Mouse (Mus musculus): ENCODE data around the gene H2-DMa. TPM values are rescaled to one million over a fixed set of nuclear protein-coding genes. Genes with fewer than 3 reads are reported as not detected.

H2-DMa gene
- polyA plus RNA-seq, 1 experiment: 74.6 TPM

DNA sequence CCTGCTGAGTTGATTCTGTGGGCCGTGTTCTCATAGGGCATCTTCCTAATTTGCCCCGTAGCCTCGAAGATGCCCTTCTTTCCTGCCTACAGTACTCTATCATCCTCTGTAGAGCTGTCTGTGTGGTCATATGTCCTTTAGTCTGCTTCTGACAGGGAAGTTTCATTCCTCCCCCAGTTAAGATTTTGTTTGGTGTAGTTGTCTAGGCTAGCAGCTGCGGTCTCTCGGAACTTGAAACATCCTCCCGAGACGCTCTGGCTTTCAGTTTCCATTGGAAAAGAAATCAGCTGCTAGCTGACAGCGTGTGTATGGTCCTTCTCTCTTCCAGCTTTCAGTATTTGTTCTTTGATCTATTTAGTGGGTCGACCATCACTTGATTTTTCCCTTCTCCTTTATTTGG lies 14.5 kb upstream of the H2-DMa start:
- no peak for DNase-seq (ENCODE audit: low read depth)

GRCm38 (mm10) chr17:34106555-34106954 lies 12.8 kb upstream of the H2-DMa start:
- no peak for DNase-seq (ENCODE audit: low read depth)

- DNase-seq (ENCODE audit: low read depth): no peak
Observed at GRCm38 (mm10) chr17:34107109-34107867, 12.1 kb upstream of the H2-DMa start.

DNA sequence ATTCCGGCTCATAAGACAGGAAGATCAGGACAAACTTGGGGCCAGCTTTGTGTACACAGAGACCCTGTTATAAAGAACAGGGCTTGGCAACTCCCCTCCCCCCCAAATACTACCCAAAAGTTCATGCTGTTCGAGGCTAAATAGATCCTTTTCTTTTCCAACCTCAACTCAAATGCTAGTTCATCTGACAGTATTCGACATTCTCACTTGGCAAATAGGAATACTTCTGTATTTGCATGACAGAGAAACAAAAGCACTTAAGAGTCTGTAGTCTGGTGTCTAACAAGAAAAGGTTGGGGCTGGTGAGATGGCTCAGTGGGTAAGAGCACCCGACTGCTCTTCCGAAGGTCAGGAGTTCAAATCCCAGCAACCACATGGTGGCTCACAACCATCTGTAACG lies 10.9 kb upstream of the H2-DMa start:
- no peak for DNase-seq (ENCODE audit: low read depth)

GRCm38 (mm10) chr17:34109038-34109805 lies 10.1 kb upstream of the H2-DMa start:
- no peak for DNase-seq (ENCODE audit: low read depth)

GRCm38 (mm10) chr17:34109806-34110195 lies 9.5 kb upstream of the H2-DMa start:
- no peak for DNase-seq (ENCODE audit: low read depth)

DNA sequence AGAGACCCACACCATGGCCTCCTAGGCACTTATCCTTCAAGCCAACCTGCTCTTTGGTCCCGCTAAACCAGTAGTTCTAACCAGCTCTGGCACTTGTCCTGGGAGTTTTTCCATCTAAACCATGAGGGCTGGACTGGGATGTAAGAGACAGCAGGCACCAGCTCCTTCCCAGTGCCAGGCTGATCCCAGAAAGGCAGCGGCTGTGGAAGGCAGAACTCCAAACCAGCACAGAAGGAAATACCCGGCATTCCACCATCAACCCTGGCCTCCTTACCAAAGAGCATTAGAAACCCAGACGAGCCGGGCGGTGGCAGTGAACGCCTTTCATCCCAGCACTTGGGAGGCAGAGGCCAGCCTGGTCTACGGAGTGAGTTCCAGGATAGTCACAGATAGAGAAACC lies 9.0 kb upstream of the H2-DMa start:
- no peak for DNase-seq (ENCODE audit: low read depth)

GRCm38 (mm10) chr17:34114114-34114513 lies 5.2 kb upstream of the H2-DMa start:
- no peak for DNase-seq (ENCODE audit: low read depth)

GRCm38 (mm10) chr17:34116736-34117370 lies 2.5 kb upstream of the H2-DMa start:
- DNase-seq (ENCODE audit: low read depth): no peak

DNA sequence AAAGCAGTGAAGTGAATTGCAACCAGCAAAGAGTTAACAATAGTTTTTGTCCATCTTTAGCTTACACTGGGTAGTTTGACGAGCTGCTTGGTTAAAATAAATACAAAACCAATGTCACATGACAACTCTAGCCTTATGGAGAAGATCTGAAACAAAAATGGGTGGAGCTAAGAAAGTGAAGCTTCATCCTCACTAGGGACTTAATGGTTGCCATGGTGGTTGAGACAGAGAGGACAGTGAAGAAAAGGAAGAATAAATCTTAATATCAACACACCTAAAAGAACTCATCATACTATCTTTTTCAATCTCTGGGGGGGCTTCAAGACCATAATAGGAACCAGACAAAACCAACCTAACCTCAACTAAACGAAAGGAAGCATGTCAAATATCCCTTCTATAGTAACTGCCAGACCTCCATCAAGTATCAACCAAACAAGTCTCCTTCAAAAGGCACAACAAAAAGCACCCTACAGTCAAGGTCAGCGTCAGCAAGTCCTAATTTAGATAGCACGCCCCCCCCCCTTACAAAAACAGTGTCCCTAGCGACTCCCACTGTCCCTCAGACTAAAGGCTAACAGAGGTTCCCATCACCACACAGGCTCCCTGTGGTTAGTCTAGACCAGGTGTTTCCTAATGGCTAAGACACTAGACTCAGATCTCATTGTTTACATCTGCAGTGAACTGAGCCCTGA lies 1.8 kb upstream of the H2-DMa start:
- no peak for DNase-seq (ENCODE audit: low read depth)

DNA sequence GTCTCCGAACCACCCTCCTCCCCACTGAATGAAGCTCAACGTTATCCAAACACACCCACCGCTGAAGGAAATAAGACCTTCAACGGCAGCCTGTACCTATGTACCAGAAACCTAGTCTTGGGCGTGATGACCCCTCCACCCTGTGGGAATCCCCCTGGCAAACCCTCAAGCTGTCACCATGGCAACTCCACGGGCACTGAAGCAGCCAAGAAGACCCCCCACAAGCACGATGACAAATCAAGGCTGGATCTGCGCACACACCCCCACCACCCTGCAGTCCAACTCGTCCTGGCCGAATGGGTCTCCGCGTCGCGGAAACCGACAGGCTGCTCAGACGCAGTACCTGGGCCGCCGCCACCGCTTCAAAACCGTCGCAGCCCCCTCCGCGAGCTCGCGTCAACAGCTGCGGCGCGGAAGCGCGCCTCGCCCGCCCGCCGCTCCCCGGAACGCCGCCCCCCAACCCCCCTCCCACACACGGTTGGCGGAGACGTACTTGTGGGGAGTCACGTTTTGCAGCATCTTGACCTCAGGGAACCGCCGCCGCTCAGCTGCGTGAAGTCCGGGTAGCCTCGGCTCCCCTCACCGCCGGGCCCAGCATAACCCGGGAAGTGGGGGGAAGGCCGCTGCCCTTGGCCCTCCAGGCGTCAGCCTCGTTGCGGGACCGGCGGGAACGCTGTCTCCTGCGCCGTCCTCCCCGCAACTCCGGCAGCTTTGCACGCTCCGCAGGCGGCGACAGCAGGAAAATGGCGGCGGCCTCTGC lies 1.0 kb upstream of the H2-DMa start:
- no peak for DNase-seq (ENCODE audit: low read depth)

DNA sequence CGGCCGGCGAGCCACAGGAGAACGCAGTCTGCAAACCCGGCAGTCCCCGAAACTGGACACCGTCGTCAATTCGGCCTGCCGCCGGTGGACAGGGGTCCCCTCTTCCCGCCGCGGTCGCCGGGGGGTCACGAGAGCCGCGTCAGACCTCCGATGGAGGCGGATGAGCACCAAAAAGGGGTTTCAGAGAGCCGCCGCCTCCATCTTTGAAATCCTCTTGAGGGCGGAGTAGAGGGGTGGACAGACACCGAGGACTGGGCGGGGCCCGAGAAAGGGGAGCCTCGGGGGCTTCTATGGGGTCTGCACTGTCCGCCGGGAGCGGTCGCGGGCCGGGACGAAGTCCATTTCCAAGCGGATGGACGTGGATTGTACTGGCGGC lies 480 bp upstream of the H2-DMa start:
- no peak for DNase-seq (ENCODE audit: low read depth)

- DNase-seq (ENCODE audit: low read depth): no peak
Observed at GRCm38 (mm10) chr17:34120180-34120723, 911 bp downstream of the H2-DMa start.

- no peak for DNase-seq (ENCODE audit: low read depth)
Observed at GRCm38 (mm10) chr17:34120814-34121171, 1.5 kb downstream of the H2-DMa start.

- no peak for DNase-seq (ENCODE audit: low read depth)
Observed at GRCm38 (mm10) chr17:34121172-34121878, 2.0 kb downstream of the H2-DMa start.

GRCm38 (mm10) chr17:34121879-34122187 lies 2.5 kb downstream of the H2-DMa start:
- no peak for DNase-seq (ENCODE audit: low read depth)

- DNase-seq (ENCODE audit: low read depth): no peak
Observed at GRCm38 (mm10) chr17:34122188-34122984, 3.0 kb downstream of the H2-DMa start, which contains the start of gene Brd2. Gene Brd2 (minus strand): TSS chr17:34122634.

DNA sequence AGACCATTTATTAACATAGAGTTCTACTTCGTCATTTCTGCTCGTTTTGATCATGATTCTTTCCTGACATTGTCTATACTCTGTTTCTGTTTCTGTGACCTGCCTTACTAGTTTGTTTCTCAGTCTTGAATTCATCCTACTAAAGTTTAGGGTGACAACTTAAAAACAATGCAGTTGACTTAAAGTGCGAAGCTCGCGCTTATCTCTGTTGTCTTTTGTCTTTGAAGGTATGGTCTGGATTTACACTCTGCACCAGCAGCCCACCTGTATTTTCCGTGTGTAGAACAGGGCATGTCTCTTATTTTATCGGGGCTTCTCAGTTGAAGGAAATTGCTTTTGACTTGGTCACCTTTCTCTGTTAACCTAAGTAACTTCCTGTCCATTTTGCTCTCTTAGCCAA lies 3.8 kb downstream of the H2-DMa start:
- DNase-seq (ENCODE audit: low read depth): no peak

DNA sequence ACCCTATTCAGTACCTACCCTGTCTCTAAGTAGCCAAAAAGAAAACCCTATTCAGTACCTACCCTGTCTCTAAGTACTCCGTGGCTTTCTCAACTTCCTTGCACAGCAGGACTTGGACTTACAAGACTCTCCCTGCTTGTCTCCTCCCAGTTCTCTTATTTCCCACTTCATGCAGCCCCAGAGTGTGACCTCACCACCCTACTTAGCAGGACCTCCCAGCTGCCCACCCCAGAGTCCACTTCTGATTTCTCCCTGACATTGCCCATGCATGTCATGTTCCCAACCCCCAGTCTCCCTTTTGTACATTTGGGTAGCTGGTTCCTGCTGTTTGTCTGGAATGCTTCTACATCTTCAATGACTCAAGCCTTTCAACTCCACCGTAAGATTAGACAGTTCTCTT lies 4.2 kb downstream of the H2-DMa start:
- DNase-seq (ENCODE audit: low read depth): no peak

GRCm38 (mm10) chr17:34124649-34125048 lies 5.3 kb downstream of the H2-DMa start:
- no peak for DNase-seq (ENCODE audit: low read depth)

Measured in gonadal fat pad, adult 2 months (tissue).